Mouse (Mus musculus): ENCODE results near the gene Gm5141. TPM values are rescaled to one million over a fixed set of nuclear protein-coding genes. Genes with fewer than 3 reads are reported as not detected.

Gm5141 gene
- polyA plus RNA-seq, 1 experiment from 2014 or later = 8.4 TPM

MicroRNAs within 50 kb of the gene (microRNA counts, 519-probe panel; counts per million panel counts)
- microRNA mmu-miR-713 = 97.1 counts per million, percentile 29 among the panel's probes with 10 or more counts

Other genes with a start within 250 kb of the Gm5141 start
- gene Zfp935, start 227.3 kb downstream of the Gm5141 start, polyA plus RNA-seq (2015; fragmentation: Nextera tagmentation; extraction: Ambion mirVana) = not detected in 2 replicates
- 14.8 and 16.5 TPM in 2 replicates for gene Zfp934, start 214.6 kb downstream of the Gm5141 start, polyA plus RNA-seq (2015; fragmentation: Nextera tagmentation; extraction: Ambion mirVana)
- gene 6720489N17Rik, start 161.6 kb downstream of the Gm5141 start, polyA plus RNA-seq (2015; fragmentation: Nextera tagmentation; extraction: Ambion mirVana) = 8.5 and 8.8 TPM in 2 replicates
- gene Platr25, start 25.1 kb downstream of the Gm5141 start, polyA plus RNA-seq (2015; fragmentation: Nextera tagmentation; extraction: Ambion mirVana) = 20.3 and 22.0 TPM in 2 replicates
- gene Fbp2, start 72.6 kb upstream of the Gm5141 start, polyA plus RNA-seq (2015; fragmentation: Nextera tagmentation; extraction: Ambion mirVana) = 246 and 281 TPM in 2 replicates
- gene Fbp1, start 102.5 kb upstream of the Gm5141 start, polyA plus RNA-seq (2015; fragmentation: Nextera tagmentation; extraction: Ambion mirVana) = 2.2 and 4.0 TPM in 2 replicates
- gene 2010111I01Rik, start 179.1 kb upstream of the Gm5141 start, polyA plus RNA-seq (2015; fragmentation: Nextera tagmentation; extraction: Ambion mirVana) = 93.5 and 96.3 TPM in 2 replicates